Mouse (Mus musculus) cerebellum, postnatal 14 days (tissue): ENCODE measurements around the gene Vezf1.
"Not testable (repeated sequence)": the region's sequence is repeated elsewhere in the genome, so short reads cannot be mapped to it uniquely, and the experiment has no call there.

Experiments used
- DNase-seq, 2 experiments: peaks; one replicate each; pipeline ENCODE4 v3.0.0; 2021; ENCODE audit warnings: mixed read lengths in 2 of 2

Vezf1 gene

DNA sequence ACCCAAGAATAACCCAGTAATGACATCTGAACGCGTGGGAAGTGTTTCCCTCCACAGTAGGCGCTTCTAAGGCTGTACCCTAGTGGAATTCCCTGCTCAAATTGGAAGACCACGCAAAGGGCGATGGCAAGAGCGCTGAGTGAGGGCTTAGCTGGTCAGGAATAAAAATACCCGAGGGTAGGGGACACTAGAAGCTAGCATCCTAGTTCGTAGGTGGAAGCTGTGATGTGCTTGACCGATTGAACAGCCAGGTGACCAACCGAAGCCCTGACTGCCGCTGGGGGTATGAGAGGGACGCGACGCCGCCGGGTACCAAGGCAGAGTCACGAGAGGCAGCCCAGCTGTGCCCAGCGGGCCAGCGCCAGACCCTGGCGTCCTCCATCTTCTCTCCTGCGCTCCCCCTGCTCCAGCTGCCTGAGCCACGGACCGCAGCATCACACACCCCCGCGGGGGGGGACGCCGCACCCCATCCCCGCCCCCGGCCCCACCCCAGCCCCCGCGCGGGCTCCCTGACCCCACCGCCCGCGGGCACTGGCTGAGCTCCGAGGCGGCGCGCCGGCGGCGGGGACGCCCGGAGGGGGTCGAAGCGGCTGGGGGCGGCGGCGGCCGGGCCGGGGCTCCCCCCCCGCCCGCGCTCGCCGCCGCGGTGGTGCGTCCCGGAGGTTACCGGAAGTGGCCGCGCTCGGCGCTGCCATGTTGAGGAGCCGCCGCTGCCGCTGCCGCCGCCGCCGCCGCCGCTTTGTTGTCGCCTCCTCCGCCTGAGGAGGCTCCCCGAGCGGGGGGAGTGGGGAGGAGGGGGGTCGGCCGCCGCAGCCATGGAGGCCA lies at the start of gene Vezf1:
Gene Vezf1, plus strand, starts transcription at position 694 of the 825 bp plus-strand sequence.
- DNase-seq: peak; percentile 83

DNA sequence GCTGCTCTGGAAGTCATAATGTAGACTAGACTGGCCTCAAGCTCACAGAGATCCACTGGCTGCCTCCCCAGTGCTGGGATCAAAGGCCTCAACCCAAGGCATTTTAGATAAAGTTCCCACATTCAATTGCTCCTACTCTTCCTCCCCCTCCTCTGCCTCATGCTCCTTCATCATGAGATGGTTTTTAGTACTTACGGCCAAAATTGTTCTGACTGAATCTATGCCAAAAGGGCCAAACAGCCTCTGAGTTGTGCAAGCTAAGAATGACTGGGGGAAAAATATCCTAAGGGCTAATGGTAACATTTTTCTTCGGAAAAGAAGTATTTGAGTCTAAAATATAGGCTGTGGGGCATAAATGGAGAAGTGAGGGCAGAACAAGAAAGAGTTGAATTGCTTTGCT lies 44.1 kb upstream of the Vezf1 start:
- DNase-seq: no peak

DNA sequence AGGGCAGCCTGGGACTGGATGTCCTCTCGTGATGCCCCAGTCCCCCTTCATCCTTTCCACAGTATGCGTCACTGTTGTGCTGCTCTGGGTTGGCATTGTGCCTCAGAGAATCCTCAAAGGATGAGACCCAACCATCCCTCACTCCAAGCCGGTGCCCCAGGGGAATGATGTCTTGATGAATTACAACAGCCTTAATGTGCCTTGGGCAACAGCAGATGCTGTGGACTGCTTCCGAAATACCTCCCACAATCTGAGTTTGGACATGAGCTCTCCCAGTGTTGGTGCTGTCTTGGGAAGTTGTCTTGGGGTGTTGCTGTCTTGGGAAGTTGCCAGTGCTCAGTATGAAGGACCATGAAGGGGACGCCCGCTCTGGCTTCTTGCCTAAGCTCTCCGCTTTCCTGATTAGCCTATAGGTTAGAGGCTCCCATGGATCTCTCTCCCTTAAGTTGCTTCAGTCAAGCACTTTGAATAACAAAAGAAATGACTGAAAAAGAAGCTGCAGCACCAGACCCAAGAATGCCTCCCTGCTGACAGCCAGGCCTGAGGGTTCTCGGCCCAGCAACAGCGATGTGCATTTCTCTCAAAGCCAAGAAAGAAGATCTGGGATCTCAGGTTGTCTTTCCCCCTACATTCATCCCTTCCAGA lies 40.6 kb upstream of the Vezf1 start:
- peak in 1 of 2 experiments; percentile 24 for DNase-seq

DNA sequence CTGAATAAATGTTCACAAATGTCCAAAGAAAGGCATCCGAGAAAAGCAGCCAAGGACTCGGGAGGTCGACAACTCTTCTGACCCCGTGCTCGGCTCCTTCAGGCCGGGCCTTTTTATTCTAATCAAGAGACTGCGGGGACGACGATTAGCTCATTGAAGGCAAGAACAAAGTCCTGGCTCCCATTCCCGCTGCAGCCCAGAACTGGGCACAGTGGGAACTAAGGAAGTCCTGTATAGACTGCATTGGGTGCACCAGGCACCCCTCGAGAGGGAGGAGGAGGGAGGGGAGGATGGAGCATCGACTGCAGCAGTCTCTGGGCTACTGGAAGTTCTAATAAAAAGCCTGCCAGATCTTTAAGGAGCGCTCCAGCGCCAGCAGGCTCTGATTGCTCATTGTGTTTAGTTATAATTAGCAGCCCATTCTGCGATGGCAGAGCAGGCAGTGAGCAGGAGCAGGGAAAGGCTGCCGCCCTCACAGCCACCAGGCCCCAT lies 39.8 kb upstream of the Vezf1 start:
- no peak for DNase-seq

DNA sequence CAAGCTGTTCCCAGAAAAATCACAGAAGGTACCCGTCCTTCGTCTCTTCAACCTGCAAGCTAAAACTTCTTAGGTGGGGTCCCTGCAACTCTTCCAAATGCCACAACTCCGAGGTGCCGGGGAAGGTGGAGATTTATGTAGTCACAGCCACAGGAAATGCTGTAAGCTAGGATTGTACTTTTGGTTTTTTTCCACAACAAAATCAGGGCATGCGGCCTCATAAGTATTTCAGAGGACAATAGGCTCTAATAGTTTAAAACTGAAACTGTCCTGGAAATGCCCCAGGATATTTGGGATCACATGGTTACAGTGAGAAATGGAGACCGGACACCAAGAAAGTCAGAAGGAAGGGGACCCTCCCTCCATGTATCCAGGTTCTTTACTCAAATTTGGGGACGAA lies 37.9 kb upstream of the Vezf1 start:
- DNase-seq: no peak

DNA sequence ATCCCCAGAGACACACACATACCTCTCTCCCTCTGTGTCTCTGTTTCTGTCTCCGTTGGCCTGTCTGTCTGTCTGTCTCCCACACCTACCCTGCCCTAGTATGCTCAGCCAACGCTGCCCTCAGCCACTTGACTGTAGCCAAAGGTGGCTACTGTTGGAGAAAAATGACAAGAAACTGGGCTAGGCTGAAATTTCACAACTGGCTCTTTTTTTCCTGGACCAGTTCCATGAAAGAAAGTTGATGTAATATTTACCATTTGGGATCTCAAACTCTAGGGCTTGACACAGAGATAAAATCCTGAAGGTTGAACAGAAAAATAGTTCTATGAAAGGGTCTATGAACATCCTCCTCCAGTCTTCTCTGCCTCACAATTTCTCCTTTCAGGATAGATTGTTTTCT lies 37.2 kb upstream of the Vezf1 start:
- no peak for DNase-seq

DNA sequence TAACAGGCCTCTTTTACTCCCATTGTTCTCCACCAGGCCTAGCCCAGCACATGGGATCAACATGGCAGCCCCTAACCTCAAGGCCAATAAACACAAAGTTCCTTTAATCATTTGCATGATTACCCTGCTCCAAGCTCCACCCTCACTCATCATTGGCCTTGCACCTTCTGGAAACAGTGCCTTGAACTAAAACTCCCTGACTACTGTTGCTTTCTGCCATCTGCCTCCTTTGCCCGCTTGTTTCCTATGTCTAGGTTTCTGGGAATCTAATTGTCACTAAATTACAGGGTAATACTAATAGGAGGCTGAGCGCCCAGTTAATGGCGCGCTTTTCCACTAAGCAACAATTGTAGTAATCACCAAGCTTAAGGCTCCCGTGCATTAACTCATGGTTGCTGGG lies 36.3 kb upstream of the Vezf1 start:
- DNase-seq: no peak

DNA sequence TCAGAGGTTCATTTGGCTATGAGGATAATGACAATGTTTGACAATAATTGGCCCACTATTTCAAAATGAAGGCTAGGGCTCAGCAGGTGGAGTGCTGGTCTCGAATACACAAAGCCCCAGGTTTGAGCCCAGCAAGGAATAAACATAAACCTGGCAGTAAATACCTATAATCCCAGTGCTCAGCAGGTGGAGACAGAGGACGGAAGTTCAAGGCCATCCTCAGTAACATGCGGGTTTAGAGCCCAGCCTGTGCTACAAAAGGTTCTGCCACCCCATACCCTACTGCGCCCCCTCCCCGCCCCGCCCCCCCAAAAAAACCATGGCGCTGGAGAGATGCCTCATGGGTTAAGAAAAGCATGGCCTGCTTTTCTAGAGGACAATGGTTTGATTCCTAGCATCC lies 32.1 kb upstream of the Vezf1 start:
- no peak for DNase-seq

DNA sequence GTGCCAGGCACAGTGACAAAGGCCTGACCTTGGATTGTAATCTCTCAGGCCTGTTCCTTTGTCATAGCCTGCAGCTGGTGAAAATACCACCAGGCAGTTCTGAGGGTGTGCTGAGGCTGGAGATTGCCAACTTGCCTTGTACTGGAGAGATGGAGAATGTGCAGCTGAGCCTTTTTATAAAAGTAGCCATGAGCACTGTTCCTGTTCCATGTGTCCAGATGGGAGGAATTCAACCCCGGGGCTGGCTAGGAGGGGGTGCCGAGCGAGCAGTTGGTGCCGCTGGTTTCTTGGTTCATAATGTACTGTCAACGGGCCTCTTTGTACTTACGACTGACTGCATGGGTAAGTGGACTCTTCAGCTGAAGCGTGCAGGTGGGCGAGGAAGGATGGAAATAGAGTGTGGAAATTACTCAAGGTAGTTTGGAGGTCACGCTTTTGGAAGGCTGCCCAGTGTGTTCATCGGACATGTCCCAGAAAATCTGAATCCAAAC lies 31.3 kb upstream of the Vezf1 start:
- DNase-seq: peak in 1 of 2 experiments; percentile 20

DNA sequence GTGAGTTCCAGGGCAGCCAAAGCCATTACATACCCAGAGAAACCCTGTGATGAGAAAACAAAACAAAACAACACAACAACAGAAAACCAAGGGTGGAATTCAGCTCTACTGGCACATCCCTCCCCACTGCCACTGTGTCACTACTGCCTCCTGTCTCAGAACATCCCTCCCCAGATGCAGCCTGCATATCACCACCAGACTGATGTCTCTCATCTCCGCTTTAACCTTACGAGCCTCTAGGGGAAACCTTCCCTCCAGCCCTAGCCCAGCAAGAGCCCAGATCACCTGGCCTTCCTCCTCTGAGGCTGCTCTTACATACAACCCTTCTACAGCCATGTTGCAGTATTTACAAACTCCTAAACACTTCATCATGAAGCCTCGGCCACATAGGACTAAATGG lies 30.7 kb upstream of the Vezf1 start:
- no peak for DNase-seq

DNA sequence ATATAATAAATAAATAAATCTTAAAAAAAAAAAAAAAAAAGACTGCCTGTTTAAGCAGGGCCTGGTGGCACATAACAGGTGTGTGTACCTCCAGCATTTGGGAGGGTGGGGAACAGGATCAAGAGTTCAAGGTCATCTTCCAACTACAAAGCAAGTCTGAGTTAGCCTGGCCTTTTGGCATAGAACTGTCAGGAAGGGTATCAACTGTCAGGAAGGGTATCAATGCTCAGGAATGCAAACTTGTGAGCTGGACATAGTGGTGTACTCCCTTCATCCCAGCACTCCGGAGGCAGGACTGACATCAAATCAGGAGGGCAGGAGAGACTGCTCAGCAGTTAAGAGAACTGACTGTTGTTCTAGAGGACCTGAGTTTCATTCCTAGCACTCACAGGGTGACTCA lies 29.0 kb upstream of the Vezf1 start:
- DNase-seq: no peak

DNA sequence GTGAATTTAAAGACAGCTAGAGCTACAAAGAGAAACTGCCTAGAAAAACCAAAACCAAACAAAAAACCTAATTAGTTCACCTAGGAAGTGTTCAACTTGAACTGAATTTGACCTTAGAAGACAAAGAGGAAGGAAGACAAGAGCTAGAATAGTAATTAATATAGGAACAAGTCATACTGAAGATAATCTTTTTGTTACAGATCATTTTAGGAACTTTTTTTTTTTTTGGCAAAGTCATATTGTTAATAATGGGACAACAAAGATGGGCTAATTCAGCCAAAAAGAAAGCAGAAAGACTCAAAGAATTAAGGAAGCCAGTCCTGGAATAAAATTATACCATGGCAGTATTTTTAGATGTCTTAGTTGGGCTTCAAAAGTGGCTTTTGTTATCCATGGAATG lies 23.8 kb upstream of the Vezf1 start:
- DNase-seq: no peak

DNA sequence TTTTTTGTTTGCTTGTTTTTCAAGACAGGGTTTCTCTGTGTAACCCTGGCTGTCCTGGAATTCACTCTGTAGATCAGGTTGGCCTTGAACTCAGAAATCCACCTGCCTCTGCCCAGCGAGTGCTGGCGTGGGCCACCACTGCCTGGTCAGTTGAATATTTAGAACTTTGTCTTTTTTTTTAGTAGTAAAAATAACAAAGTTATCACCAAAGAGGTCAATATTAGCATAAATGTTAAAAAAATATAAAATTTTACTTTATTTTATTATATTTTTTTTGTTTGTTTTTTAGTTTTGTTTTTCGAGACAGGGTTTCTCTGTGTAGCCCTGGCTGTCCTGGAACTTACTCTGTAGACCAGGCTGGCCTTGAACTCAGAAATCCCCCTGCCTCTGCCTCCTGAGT lies 22.9 kb upstream of the Vezf1 start:
- DNase-seq: not testable (repeated sequence)

DNA sequence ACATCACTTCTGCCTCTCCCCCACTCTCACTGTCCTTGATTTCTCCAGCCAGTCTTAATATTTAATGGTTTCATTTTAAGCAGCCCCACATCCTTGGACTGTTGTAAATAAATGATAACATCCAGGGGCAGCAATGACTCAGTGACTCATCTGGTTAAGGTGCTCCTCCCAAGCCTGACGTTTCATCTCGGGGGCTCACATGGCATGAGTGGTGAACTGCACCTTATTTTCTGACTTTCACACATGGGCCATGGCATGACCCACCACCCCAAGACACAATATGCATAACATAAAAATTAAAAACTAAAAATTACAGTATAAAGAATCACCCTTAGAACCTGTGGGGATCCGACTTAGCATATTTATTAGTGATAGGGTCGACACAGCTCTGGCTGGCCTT lies 22.2 kb upstream of the Vezf1 start:
- no peak for DNase-seq

DNA sequence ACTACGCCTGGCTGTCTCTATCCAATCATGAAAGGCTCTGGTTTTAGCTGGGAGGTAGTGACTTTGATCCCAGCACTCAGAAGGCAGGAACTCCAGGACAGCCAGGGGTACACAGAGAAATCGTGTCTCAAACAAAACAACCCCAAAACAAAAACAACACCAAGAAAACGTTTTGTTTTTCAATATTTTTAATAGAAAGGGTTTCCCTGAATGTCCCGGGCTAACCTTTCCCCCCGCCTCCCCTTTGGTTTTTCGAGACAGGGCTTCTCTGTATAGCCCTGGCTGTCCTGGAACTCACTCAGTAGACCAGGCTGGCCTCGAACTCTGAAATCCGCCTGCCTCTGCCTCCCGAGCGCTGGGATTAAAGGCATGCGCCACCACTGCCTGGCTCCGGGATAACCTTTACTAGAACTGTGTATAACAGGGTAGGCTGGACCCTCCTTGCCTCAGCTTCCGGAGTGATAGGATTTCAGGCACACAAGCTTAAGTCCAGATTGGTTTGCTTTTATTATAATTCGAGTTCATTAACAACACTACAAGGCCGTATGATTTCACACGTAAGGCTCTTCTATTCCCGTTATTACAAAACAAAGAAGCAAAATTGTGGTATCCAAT lies 21.6 kb upstream of the Vezf1 start:
- DNase-seq: peak in 1 of 2 experiments; percentile 35

DNA sequence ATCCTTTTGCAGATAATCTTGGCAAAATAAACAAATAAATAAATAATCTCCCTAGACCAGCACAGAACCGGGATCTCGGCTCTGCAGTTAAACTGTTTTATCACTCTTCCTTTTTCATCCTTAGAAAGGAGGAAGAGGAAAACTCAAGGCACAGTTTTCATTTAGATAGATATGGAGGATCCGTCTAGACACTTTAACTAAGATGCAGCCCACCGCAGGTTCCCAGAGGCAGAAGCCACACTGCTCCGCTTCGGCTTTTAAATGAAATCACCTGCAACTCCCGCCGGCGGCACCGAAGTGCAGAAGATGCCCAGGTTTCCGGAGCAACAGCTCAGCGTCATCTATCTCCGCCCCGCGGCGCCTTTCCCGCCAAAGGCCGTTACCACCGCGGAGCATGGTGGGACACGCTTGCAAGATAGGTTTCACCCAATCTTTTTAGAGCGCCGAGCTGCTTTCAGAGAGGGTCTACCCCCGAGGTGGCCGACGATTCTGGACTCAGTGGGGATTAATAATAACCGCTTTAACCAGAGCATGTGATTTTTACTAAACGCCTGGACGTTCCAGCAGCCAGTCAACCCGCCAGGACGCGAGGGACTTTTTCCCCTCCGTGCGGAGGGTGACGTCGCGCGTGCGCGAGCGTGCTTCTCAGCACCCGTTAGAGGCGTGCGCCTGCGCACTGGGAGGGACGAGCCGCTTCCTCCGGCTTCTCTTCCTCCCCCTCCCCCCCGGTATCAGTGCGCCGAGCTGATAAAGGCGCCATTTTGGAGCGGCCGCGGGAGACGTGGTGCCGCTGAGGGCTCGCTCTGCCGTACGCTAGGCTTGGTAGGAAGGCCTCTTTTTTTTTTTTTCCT lies 20.9 kb upstream of the Vezf1 start, which contains the start of gene Srsf1:
Gene Srsf1, plus strand, starts transcription at position 430 of the 851 bp plus-strand sequence.
- DNase-seq: peak; percentile 99 to 100

DNA sequence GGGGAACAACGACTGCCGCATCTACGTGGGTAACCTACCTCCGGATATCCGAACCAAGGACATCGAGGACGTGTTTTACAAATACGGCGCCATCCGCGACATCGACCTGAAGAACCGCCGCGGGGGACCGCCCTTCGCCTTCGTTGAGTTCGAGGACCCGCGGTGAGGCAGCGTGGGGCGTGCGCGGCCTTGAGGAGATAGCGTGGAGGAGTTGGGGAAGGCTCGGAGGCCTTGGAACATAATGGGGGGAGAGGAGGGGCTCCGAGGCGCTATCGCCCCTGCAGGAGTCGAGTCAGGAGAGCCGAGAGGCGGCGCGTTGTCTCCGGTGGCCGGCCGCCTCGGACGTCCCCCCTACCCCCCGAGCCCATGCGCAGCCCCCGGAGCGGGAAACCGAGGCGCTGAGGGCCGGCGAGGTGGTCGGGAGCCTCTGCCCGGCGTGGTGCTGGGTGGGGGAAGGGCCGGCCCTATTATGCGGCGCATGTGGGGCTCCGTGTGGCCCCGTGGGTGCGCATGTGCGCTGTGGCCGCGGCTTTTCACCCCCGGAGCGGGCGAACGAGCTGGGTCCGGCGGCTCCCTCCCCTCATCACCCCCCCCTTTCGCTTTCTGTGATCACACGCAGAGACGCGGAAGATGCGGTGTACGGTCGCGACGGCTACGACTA lies 20.1 kb upstream of the Vezf1 start:
- peak; percentile 82 for DNase-seq

DNA sequence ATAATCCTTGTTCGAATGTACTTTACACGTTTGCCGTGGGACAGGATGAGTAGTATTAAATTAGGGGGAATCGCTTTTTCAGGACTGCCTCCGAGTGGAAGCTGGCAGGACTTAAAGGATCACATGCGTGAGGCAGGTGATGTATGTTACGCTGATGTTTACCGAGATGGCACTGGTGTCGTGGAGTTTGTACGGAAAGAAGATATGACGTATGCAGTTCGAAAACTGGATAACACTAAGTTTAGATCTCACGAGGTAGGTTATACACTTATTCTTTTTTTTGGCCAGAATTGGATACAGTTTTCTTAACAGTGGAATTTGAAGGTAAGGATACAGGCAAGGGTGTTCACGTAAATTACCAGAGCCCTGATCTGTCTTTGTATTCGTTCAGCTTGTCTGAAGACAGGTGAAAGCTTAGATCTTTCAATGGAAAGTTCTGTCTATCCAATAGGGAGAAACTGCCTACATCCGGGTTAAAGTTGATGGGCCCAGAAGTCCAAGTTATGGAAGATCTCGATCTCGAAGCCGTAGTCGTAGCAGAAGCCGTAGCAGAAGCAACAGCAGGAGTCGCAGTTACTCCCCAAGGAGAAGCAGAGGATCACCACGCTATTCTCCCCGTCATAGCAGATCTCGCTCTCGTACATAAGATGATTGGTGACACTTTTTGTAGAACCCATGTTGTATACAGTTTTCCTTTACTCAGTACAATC lies 19.0 kb upstream of the Vezf1 start:
- DNase-seq: no peak

DNA sequence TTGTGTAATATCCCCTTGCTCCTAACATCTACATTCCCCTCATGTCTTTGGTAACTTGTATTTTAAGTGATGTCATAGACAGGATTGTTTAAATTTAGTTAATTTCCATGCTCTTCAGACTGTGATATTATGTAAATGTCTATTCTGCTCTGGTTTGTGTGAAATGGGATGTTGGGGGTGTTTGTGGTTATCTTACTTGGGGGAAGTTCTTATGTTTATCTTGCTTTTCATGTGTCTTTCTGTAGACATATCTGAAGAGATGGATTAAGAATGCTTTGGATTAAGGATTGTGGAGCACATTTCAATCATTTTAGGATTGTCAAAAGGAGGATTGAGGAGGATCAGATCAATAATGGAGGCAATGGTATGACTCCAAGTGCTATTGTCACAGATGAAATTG lies 18.3 kb upstream of the Vezf1 start:
- DNase-seq: no peak

DNA sequence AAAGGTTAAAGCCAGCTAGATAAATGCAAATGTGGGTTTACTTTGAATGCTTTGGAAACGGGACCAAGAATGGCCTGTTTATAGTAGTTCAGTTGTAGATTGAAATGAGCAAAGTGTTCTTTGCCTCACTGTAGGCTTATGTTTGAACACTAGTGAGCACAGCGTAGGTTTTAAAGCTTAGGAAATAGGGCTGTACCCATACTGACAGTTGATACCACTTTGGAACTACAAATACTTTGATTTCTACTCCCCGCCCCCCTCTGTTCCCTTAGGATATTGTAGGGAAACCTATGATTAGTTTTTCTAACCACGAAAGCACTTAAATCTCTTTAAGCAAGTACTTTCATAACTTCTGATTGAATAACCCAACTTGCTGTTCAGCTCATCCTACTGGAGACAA lies 15.4 kb upstream of the Vezf1 start:
- DNase-seq: no peak

DNA sequence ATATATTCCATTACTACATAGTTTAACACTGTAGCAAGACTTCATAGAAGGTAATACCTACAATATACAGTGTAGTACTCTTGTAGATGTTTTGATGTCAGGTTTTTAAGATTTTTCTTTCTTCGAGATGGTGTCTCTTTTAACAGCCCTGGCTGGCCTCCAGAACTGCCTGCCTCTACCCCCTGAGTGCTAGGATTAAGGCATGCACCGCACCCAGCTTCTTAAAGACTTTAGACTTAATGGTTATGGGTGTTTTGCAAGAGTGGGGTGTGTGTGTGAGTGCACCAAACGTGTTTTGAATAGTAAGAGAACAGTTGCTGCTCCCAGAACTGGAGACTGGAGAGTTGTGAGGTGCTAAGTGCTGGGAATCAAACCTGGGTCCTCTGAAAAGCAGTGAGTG lies 14.3 kb upstream of the Vezf1 start:
- peak in 1 of 2 experiments; percentile 30 for DNase-seq
